Mouse (Mus musculus) limb, embryonic 12.5 days (tissue): ENCODE data around the gene Uba2. TPM values are rescaled to one million over a fixed set of nuclear protein-coding genes. Genes with fewer than 3 reads are reported as not detected.

Source experiments
- ATAC-seq: fragments of 200-750 bp; cut with Nextera tagmentation; 2 replicates; pipeline ENCODE4 v1.8.0; 2017; ENCODE audit warnings: low read depth, moderate TSS enrichment; ENCODE audit not compliant: insufficient number of reproducible peaks, insufficient read depth, low FRiP score, low TSS enrichment
- H3K27ac ChIP-seq: fragments of 300-500 bp; sonication (generic); 2 replicates; pipeline ENCODE4 v1.5.1; 2016; ENCODE audit warnings: mild to moderate bottlenecking, moderate library complexity
- H3K27me3 ChIP-seq: fragments of 300-500 bp; sonication (generic); 2 replicates; pipeline ENCODE4 v1.6.1; 2016; ENCODE audit warnings: mild to moderate bottlenecking, moderate library complexity
- H3K36me3 ChIP-seq: fragments of 300-500 bp; sonication (generic); 2 replicates; pipeline ENCODE4 v1.6.1; 2016; ENCODE audit warnings: mild to moderate bottlenecking, moderate library complexity
- H3K4me1 ChIP-seq: fragments of 300-500 bp; sonication (generic); replicated peaks from 2 replicates; pipeline ENCODE4 v1.6.1; 2016
- H3K4me2 ChIP-seq: fragments of 300-500 bp; sonication (generic); 2 replicates; pipeline ENCODE4 v1.6.1; 2016; ENCODE audit warnings: mild to moderate bottlenecking, moderate library complexity
- H3K4me3 ChIP-seq: fragments of 300-500 bp; sonication (generic); replicated peaks from 2 replicates; pipeline ENCODE4 v1.5.1; 2016; ENCODE audit warnings: mild to moderate bottlenecking
- H3K9ac ChIP-seq: fragments of 300-500 bp; sonication (generic); replicated peaks from 2 replicates; pipeline ENCODE4 v1.6.1; 2016; ENCODE audit warnings: mild to moderate bottlenecking, moderate library complexity
- H3K9me3 ChIP-seq: fragments of 300-500 bp; sonication (generic); 2 replicates; pipeline ENCODE4 v1.6.1; 2016; ENCODE audit warnings: mild to moderate bottlenecking, moderate library complexity
- WGBS: fragments of 180-500 bp; shearing (Covaris S2); methylation state at CpG from one replicate; pipeline ENCODE4 v1.1.7; 2016; 5-methylcytosine and 5-hydroxymethylcytosine counted together
- polyA plus RNA-seq: library from polyadenylated mRNA; unstranded; fragments of >200 nt; fragmentation: Nextera tagmentation; extraction: Ambion mirVana; gene quantifications from 2 replicates; pipeline ENCODE4 v1.2.1, GENCODE M21; 2016

Uba2 gene
- polyA plus RNA-seq, 1 experiment from 2014 or later = 276 TPM

DNA sequence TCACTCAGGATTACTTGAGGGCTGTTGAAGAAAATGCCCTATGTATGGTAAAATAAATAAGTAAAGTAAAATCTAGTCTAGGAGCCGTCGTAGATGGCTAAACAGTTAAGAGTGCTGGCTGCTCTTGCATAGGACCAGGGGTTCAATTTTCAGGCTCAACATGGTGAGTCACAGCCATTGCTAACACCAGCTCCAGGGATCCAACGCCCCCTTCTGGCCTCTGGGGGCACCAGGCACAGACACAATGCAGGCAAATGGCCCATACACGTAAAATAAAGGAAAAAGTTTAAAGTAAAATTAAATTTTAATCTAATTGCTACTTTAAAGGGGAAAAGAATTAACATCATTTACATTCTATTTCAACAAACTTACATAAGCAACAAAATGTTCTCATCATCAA is 2.5 kb downstream of the Uba2 start:
- Histone ChIP-seq H3K9ac (no peak overlapping the region), H3K27me3 (no peaks in the 10 kb centered on the region), H3K4me1 (peaks cover 9% of the 10 kb centered on the region), H3K4me2 (peak overlapping the region; percentile 40), H3K27ac (no peak overlapping the region), H3K36me3 (peaks cover 34% of the 10 kb centered on the region), H3K9me3 (no peaks in the 10 kb centered on the region), H3K4me3 (0 out of 2 replicates have a peak overlapping the region, but pooled peaks have one; percentile 11)
- WGBS = 52% methylated on average over 4 of the region's 4 CpGs
- ATAC-seq = no peak

DNA sequence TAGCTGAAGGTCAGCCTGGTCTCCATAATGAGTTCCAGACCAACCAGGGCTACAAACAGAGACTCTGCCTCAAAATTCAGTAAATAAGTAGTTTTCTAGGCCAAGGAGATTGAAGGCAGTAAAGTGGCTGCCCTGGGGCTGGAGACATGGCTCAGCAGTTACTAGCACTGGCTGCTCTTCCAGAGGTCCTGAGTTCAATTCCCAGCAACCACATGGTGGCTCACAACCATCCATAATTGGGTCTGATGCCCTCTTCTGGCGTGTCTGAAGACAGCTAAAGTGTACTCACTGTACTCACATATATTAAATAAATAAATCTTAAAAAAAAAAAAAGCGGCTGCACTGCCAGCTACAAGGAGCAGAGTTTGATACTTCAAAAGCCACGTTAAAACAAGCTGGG is 3.4 kb downstream of the Uba2 start:
- Histone ChIP-seq H3K27ac (no peak overlapping the region), H3K4me3 (no peak overlapping the region), H3K27me3 (no peaks in the 10 kb centered on the region), H3K9ac (no peak overlapping the region), H3K4me1 (peaks cover 9% of the 10 kb centered on the region), H3K36me3 (peaks cover 42% of the 10 kb centered on the region), H3K4me2 (no peak overlapping the region), H3K9me3 (no peaks in the 10 kb centered on the region)
- no peak for ATAC-seq
- WGBS = 81% methylated on average over 3 of the region's 3 CpGs

DNA sequence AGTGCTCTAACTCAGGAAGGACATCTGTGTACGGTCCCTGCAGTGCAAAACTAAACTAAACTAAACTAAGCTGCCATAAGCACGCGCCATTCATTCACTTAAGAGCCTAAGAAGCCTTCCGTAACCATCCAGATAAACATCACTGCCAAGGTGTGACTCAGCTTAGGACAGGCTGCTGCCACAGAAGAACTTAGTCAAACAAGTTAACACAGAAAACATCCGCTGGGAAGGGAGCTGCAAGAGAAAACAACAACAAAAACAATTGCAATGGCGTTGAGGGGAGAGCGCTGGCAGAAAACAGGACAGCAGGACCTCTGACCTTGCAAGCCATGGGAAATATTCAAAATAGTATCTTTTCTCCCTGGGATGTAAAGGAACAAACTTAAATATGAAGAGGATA is 4.7 kb downstream of the Uba2 start:
- Histone ChIP-seq H3K36me3 (peaks cover 54% of the 10 kb centered on the region), H3K9ac (no peak overlapping the region), H3K4me1 (peaks cover 9% of the 10 kb centered on the region), H3K9me3 (no peaks in the 10 kb centered on the region), H3K27ac (no peak overlapping the region), H3K4me3 (no peak overlapping the region), H3K4me2 (no peak overlapping the region), H3K27me3 (no peaks in the 10 kb centered on the region)
- 95% methylated on average over 7 of the region's 7 CpGs for WGBS
- no peak for ATAC-seq

DNA sequence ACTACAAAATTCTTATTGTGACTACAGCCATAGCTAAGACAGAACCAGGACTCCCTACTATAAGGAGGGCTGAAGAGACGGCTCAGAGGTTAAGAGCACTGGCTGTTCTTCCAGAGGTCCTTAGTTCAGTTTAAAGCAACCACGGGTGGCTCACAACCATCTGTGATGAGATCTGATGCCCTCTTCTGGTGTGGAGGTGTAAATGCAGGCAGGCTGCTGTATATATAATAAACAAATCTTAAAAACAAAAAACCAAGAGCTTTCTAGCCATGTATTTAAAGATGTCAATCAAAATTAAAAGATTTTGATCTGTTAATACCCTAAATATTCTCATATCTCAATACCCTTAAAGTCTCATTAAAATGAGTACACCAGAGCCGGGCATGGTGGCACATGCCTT is 10.2 kb downstream of the Uba2 start:
- H3K4me2 ChIP-seq = no peak overlapping the region
- no peak overlapping the region for H3K4me3 ChIP-seq
- H3K9ac ChIP-seq = no peak overlapping the region
- no peak for ATAC-seq
- no peaks in the 10 kb centered on the region for H3K9me3 ChIP-seq
- no peaks in the 10 kb centered on the region for H3K27me3 ChIP-seq
- peaks cover 96% of the 10 kb centered on the region for H3K36me3 ChIP-seq
- no peak overlapping the region for H3K27ac ChIP-seq
- 90% methylated on average over 3 of the region's 3 CpGs for WGBS
- H3K4me1 ChIP-seq = no peaks in the 10 kb centered on the region

DNA sequence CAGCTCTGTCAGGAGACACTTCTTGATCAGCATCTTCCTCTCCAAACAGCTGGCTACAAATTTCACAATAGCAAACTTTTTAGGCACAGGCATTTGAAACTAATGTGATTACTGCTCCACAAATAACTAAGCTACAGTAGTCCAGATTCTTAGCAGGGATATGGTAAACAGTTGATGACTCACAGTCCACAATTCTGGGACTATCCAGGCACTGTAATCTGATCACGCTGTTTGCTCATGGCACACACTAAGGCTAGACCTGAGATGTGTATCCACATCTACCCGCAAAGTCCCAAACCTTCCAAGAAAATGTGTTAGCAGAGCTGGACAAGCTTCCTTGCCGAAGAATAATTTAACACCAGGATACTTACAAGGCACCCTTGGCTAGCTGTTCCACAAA is 11.4 kb downstream of the Uba2 start:
- Histone ChIP-seq H3K27me3 (no peaks in the 10 kb centered on the region), H3K4me2 (no peak overlapping the region), H3K4me1 (no peaks in the 10 kb centered on the region), H3K9me3 (no peaks in the 10 kb centered on the region), H3K27ac (no peak overlapping the region), H3K9ac (no peak overlapping the region), H3K36me3 (peaks cover 98% of the 10 kb centered on the region), H3K4me3 (no peak overlapping the region)
- 94% methylated on average over 3 of the region's 3 CpGs for WGBS
- ATAC-seq = no peak

DNA sequence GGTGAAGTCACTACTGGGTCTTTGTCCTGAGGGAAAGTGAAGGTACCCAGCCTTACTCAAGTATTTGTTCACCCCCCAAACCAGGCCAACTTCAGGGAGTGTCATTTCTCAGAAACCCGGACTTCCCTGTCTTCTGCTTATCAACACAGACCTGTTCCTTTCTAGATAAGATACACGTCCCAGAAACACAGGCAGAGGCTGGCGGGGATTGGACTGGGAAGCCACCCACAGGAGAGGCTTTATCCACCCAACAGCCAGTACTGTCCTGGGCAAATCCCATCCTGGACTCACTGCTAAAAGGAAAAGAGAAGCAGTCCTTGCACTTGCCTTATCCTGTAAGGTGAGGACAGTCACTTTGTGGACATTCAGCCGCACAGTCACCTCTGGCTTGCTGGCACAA is 22.2 kb downstream of the Uba2 start:
- Histone ChIP-seq H3K4me2 (no peak overlapping the region), H3K4me1 (no peaks in the 10 kb centered on the region), H3K36me3 (peaks cover 99% of the 10 kb centered on the region), H3K9ac (no peak overlapping the region), H3K27me3 (no peaks in the 10 kb centered on the region), H3K4me3 (no peak overlapping the region), H3K9me3 (0 out of 2 replicates have a peak, but pooled peaks cover 4% of the 10 kb centered on the region), H3K27ac (no peak overlapping the region)
- WGBS = 91% methylated on average over 4 of the region's 4 CpGs
- no peak for ATAC-seq

DNA sequence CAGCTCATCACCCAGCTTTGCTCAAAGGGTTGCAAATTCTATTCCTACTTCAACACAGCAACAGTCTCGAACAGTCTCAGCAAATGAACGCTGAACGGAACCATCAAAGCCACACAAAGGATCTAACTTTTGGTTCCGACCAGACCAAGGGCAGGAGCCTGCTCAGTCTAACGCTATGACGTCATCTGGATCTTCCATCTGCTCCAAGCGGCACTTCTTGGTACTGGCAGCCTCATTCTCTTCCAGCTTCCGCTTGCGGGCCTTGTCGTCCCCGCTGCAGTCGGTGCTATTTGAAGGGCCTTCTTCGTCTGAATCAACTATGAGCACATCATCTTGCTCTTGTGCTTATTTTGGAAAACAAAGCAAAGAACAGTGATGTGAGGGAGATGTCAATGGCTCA is 28.3 kb downstream of the Uba2 start:
- H3K4me3 ChIP-seq = no peak overlapping the region
- no peaks in the 10 kb centered on the region for H3K9me3 ChIP-seq
- no peak overlapping the region for H3K4me2 ChIP-seq
- 93% methylated on average over 13 of the region's 13 CpGs for WGBS
- H3K36me3 ChIP-seq = peaks cover 63% of the 10 kb centered on the region
- H3K27ac ChIP-seq = no peak overlapping the region
- ATAC-seq = no peak
- no peak overlapping the region for H3K9ac ChIP-seq
- no peaks in the 10 kb centered on the region for H3K4me1 ChIP-seq
- no peaks in the 10 kb centered on the region for H3K27me3 ChIP-seq

DNA sequence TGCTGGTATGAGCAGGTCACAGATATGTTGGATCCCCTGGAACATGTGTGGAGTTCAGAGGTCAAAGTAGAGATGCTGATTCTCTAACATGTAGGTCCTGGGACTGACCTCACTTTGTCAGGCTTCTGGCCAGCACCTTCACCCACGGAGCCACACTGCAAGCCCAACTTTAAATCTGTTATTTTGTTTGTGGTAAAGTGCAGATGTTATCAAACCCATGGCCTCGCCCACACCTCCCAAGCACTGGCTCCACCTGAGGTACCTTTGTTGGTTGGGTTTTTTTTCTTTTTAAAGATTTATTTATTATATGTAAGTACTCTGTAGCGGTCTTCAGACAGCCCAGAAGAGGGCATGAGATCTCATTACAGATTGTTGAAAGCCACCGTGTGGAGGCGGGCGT is 29.9 kb downstream of the Uba2 start:
- no peak overlapping the region for H3K9ac ChIP-seq
- H3K9me3 ChIP-seq = no peaks in the 10 kb centered on the region
- no peak overlapping the region for H3K4me3 ChIP-seq
- 91% methylated on average over 6 of the region's 6 CpGs for WGBS
- H3K4me2 ChIP-seq = no peak overlapping the region
- H3K36me3 ChIP-seq = peaks cover 46% of the 10 kb centered on the region
- H3K27me3 ChIP-seq = no peaks in the 10 kb centered on the region
- peaks cover under 1% of the 10 kb centered on the region; the same call in 1 of the 2 replicates for H3K4me1 ChIP-seq
- no peak overlapping the region for H3K27ac ChIP-seq
- no peak for ATAC-seq

DNA sequence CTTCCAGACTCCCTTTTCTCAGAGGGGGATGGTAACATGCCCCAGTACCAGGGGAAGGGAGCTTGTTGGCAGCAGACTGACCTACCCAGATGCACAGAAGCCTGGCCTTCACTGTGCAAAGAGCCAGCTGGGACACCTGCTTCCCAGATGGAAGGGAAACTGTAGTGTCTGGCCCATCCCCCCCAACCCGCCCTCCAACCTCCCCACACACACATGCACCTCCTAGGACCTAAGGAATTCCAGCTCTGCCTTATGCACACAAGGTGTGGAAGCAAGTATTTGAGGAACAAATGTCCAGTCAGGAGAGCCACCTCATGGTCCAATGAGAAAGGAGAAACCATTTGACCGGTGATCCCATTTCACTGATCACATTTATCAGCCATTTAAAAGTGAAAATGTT is 35.1 kb downstream of the Uba2 start:
- peaks cover 7% of the 10 kb centered on the region; the same call in 1 of the 2 replicates for H3K36me3 ChIP-seq
- peak; percentile 21; the same call in 1 of the 2 replicates for ATAC-seq
- H3K9ac ChIP-seq = no peak overlapping the region
- no peaks in the 10 kb centered on the region for H3K9me3 ChIP-seq
- no peak overlapping the region for H3K4me3 ChIP-seq
- H3K27ac ChIP-seq = peak overlapping the region; percentile 89
- H3K27me3 ChIP-seq = no peaks in the 10 kb centered on the region
- 62% methylated on average over 2 of the region's 2 CpGs for WGBS
- peaks cover 27% of the 10 kb centered on the region for H3K4me1 ChIP-seq
- no peak overlapping the region for H3K4me2 ChIP-seq

DNA sequence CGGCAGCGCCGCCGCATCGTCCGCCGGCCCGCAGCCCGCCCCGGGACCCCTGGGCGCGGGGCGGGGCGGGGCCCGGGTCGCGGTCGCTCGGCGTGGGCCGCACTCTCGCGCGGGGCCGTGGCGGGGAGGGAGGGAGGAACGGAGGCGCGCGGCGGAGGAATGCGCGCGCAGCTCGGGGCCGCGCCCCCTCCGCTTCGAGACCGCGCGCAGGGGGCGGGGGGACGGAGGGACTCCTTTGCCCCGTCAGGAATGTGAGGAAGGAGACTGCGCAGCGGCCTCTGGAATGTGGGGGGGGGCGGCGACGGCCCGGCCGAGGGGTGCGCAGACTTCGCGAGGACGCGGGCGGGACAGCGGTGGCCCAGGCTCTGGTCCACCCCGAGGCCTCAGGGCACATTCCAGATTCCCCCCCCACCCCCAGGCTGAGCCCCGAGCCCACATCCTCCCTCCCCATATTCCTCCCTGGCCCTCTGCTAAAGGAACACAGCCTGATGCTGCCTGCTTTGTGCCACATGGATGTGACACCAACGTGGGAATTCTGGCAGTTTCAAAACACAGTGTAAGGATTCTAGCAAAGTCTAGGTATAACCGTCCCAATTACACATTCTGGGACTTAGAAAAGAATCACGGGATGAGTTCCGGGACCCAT is 36.2 kb downstream of the Uba2 start, which contains the start of gene Wtip:
Gene Wtip (minus strand): TSS at position 152 of the 646 bp plus-strand sequence.
- H3K9me3 ChIP-seq = no peaks in the 10 kb centered on the region
- H3K36me3 ChIP-seq = peaks cover 12% of the 10 kb centered on the region; the same call in 1 of the 2 replicates
- WGBS = 2% methylated on average over 50 of the region's 65 CpGs
- ATAC-seq = peak; percentile 87
- H3K4me2 ChIP-seq = peak within 1 kb of the TSS; percentile 67
- peak within 1 kb of the TSS; percentile 89 for H3K27ac ChIP-seq
- H3K27me3 ChIP-seq = no peaks in the 10 kb centered on the region
- peak within 1 kb of the TSS; percentile 91 for H3K4me3 ChIP-seq
- peaks cover 27% of the 10 kb centered on the region for H3K4me1 ChIP-seq
- peak within 1 kb of the TSS; percentile 94 for H3K9ac ChIP-seq

DNA sequence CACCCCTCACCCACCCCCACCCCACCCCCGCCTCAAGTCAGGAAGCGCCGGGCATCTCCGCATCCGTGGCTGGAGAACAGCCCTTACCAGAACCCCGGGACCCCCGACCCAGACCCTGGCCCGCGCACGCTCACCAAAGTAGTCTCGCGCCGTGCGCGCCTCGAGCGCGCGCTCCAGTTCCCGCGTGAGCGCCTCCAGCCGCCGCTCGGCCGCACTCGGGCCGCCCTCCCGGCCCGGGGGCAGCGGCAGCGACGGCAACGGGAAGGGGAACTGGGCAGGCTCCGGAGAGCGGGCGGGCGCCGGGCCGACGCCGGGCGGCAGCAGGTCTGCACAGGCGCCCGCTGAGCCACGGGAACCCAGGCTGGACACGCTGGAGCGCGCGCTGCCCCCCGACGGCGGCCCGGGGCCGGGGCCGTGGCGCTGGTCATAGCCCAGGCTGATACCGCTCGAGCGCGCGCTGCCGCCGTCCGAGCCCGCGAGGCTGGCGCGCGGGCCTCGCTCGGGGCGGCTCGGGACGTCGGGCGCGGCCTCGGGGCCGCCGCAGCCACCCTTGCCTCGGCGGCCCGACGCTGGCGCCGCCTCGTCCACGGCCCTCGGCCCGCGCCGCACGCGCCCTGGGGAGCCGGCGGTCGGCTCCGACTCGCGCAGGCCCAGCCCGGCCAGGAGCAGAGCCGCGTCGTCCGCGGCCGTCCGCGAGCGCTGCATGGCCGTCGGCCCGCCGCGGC is 36.9 kb downstream of the Uba2 start:
- H3K9ac ChIP-seq = peak overlapping the region; percentile 94
- WGBS = under 1% methylated on average over 89 of the region's 116 CpGs
- H3K4me1 ChIP-seq = peaks cover 27% of the 10 kb centered on the region
- peak overlapping the region; percentile 67 for H3K4me2 ChIP-seq
- peak; percentile 39 for ATAC-seq
- H3K27me3 ChIP-seq = no peaks in the 10 kb centered on the region
- H3K4me3 ChIP-seq = peak overlapping the region; percentile 91
- peak overlapping the region; percentile 89 for H3K27ac ChIP-seq
- H3K36me3 ChIP-seq = peaks cover 19% of the 10 kb centered on the region; the same call in 1 of the 2 replicates
- no peaks in the 10 kb centered on the region for H3K9me3 ChIP-seq
